Mouse (Mus musculus) left cerebral cortex, postnatal 25 days (tissue): Measurements from ENCODE around the gene Itgb1. TPM values are rescaled to one million over a fixed set of nuclear protein-coding genes. Genes with fewer than 3 reads are reported as not detected.

ENCODE experiments used
- total RNA-seq, 2 experiments: library from RNA; stranded (reverse); gene quantifications; 2 replicates each; pipeline ENCODE4 v1.2.3; 2021

Itgb1 gene
- total RNA-seq, 2 experiments from 2014 or later, result 54.4 to 58.3 TPM

Other genes starting within 250 kb of the Itgb1 start
- not detected for gene Gm3952, start 113.0 kb downstream of the Itgb1 start, total RNA-seq